Mouse (Mus musculus) adrenal gland, adult (tissue): Measurements from ENCODE around the gene Muc3.
"Not testable (repeated sequence)": the region's sequence is repeated elsewhere in the genome, so short reads cannot be mapped to it uniquely, and the experiment has no call there.

Experiments
- DNase-seq, 2 experiments: peaks; one replicate each; pipeline ENCODE4 v3.0.0; 2022 to 2023; ENCODE audit warnings: low spot score in 1 of 2; ENCODE audit not compliant: inconsistent age in 2 of 2

Muc3 gene

GRCm38 (mm10) chr5:137149272-137149882 lies at the start of gene Muc3:
Muc3 (minus strand) TSS chr5:137149322.
- DNase-seq, result not testable (repeated sequence)

GRCm38 (mm10) chr5:137194488-137195120 lies 45.5 kb upstream of the Muc3 start:
- DNase-seq, result no peak

- DNase-seq, result no peak
These were observed 44.3 kb upstream of the Muc3 start for GRCm38 (mm10) chr5:137193279-137193952.

- DNase-seq, result peak in 1 of 2 experiments; percentile 39
These were observed 40.2 kb upstream of the Muc3 start for GRCm38 (mm10) chr5:137189326-137189725.

- no peak for DNase-seq
These were observed 36.2 kb upstream of the Muc3 start for GRCm38 (mm10) chr5:137185362-137185761.

GRCm38 (mm10) chr5:137179646-137180374 lies 30.7 kb upstream of the Muc3 start:
- no peak for DNase-seq

- DNase-seq, result no peak
These were observed 24.8 kb upstream of the Muc3 start for GRCm38 (mm10) chr5:137173967-137174366.

GRCm38 (mm10) chr5:137172591-137172990 lies 23.5 kb upstream of the Muc3 start:
- DNase-seq, result no peak

GRCm38 (mm10) chr5:137171478-137171877 lies 22.4 kb upstream of the Muc3 start:
- DNase-seq, result no peak

- no peak for DNase-seq
These were observed 21.8 kb upstream of the Muc3 start for GRCm38 (mm10) chr5:137170836-137171380.

- no peak for DNase-seq
These were observed 18.4 kb upstream of the Muc3 start for GRCm38 (mm10) chr5:137167539-137167938.

GRCm38 (mm10) chr5:137166012-137166411 lies 16.9 kb upstream of the Muc3 start:
- DNase-seq, result no peak

GRCm38 (mm10) chr5:137161853-137162252 lies 12.7 kb upstream of the Muc3 start:
- DNase-seq, result no peak

- DNase-seq, result peak; percentile 15 to 57
These were observed 10.3 kb upstream of the Muc3 start for GRCm38 (mm10) chr5:137159461-137159860.

GRCm38 (mm10) chr5:137153289-137153688 lies 4.2 kb upstream of the Muc3 start:
- DNase-seq, result no peak

- no peak for DNase-seq
These were observed 3.5 kb upstream of the Muc3 start for GRCm38 (mm10) chr5:137152623-137153022.

- no peak for DNase-seq
These were observed 8.3 kb downstream of the Muc3 start for GRCm38 (mm10) chr5:137140836-137141235.

GRCm38 (mm10) chr5:137138977-137139376 lies 10.1 kb downstream of the Muc3 start:
- DNase-seq, result no peak

GRCm38 (mm10) chr5:137134959-137135358 lies 14.2 kb downstream of the Muc3 start:
- peak in 1 of 2 experiments; percentile 63 for DNase-seq

GRCm38 (mm10) chr5:137131490-137131889 lies 17.6 kb downstream of the Muc3 start:
- DNase-seq, result peak; percentile 53 to 81

GRCm38 (mm10) chr5:137129281-137129680 lies 19.8 kb downstream of the Muc3 start:
- no peak for DNase-seq
